Comparison of ENCODE assay signal across 13 mouse cellular contexts in the genomic region with DNA sequence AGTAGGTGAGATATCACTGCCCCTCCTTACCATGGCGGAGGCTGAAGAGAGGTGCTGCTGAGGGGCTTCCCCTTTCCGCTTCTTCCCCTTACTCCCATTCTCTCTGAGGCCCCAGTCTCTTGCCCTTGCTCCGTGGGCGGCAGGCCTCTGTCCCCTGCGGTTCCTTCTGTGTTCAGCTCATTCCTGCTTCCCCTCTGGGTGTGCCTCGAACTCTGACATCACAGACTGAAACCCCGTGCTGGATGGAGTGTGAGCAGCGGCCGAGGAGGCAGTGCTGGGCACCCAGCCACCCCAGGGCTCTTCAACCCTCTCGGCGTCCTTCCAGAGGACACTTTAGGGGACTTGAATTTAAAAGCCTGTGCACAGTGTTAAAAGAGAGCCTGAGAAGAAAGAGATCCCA.
DNase-seq lines count a peak whose midpoint lies in the region; ATAC-seq and TF ChIP-seq lines count a peak whose summit lies in the region.
"Had no signal": no experiment of that assay in that cellular context is flagged by ENCODE, and none has a peak within 500 bp of the region (broad histone marks: within the 10 kb centered on the region; RNA-seq: fewer than 3 reads in every experiment).

No protein-coding gene starts in this region.

- dilution Hi-C loops in CH12.LX (cut with MboI; ENCODE audit: extremely low pct_ligation_motif_present, extremely low pct_unique_long_range_greater_than_20kb, low sequenced_read_pairs) = no loop called here

- no peak for TF ChIP-seq RAD21 in CH12.LX (IDR thresholded peaks at IDR 0.05; ENCODE audit: low read depth, low read length)

- intact Hi-C loops in gastrocnemius, adult 2 months (cut with DNase I) = no loop called here

- peaks cover 10% of the 10 kb centered on the region for H3K9me3 ChIP-seq in CH12.LX (replicated peaks; ENCODE audit: low read length)
- H3K9me3 ChIP-seq: embryonic facial prominence, embryonic 15.5 days; limb, embryonic 10.5 days had no signal

- peak; percentile 11; the same call in 1 of the 2 replicates for TF ChIP-seq EP300 in CH12.LX (IDR thresholded peaks at IDR 0.05; ENCODE audit: low read length)

- H3K79me2 ChIP-seq in CH12.LX (replicated peaks; ENCODE audit: control insufficient read depth, extremely low read depth, insufficient read depth, poor library complexity, severe bottlenecking) = no peaks in the 10 kb centered on the region

- H3K9ac ChIP-seq in CH12.LX (ENCODE audit: insufficient read depth, low read depth) = no peak overlapping the region
- H3K9ac ChIP-seq: embryonic facial prominence, embryonic 15.5 days; forebrain, postnatal 0 days; liver, postnatal 0 days had no signal

- no peaks in the 10 kb centered on the region for H3K27me3 ChIP-seq in CH12.LX (replicated peaks)
- H3K27me3 ChIP-seq: embryonic facial prominence, embryonic 15.5 days had no signal

- in situ Hi-C loops in CH12.LX (cut with MboI; ENCODE audit: low pct_ligation_motif_present, low pct_unique_long_range_greater_than_20kb, low sequenced_read_pairs) = no loop called here

- peak; percentile 34 for DNase-seq in gastrocnemius, adult 2 months
- DNase-seq in gastrocnemius, adult 8-10 months (ENCODE audit: low spot score in 2 of 2) = no peak
- DNase-seq in CH12.LX (ENCODE audit: extremely low read depth) = peak; percentile 68
- DNase-seq in heart, postnatal 4 days = peak; percentile 55
- DNase-seq in embryo, embryonic 10 days (ENCODE audit: low spot score) = no peak
- no peak for DNase-seq in spleen, postnatal 36 days (ENCODE audit: low spot score in 2 of 2)
- DNase-seq in cerebellum, adult 11 months = no peak
- DNase-seq: cerebellum, postnatal 25 days; forebrain, postnatal 0 days; liver, postnatal 0 days had no signal

- H3K36me3 ChIP-seq in CH12.LX (replicated peaks in 1 of 2; ENCODE audit: control insufficient read depth in 1 of 2, insufficient read depth in 1 of 2, low read length in 1 of 2) = peaks cover 0 to 11% of the 10 kb centered on the region in 2 experiments

- peak; percentile 91 for ATAC-seq in megakaryocyte, adult 5-6 weeks (ENCODE audit: poor library complexity, severe bottlenecking)
- ATAC-seq: forebrain, postnatal 0 days; liver, postnatal 0 days had no signal

- no peak for TF ChIP-seq CTCF in gastrocnemius, adult 2 months (IDR thresholded peaks at IDR 0.05)
- TF ChIP-seq CTCF in CH12.LX (conservative IDR thresholded peaks at IDR 0.05 in 1 of 2, IDR thresholded peaks at IDR 0.05 in 1 of 2; ENCODE audit: low read depth in 2 of 2, low read length in 2 of 2) = no peak

- H3K4me3 ChIP-seq in gastrocnemius, adult 2 months = no peak overlapping the region
- H3K4me3 ChIP-seq in CH12.LX (replicated peaks in 1 of 3; ENCODE audit: low read depth in 2 of 3, low read length in 2 of 3, poor library complexity in 1 of 3) = no peak overlapping the region
- H3K4me3 ChIP-seq: embryonic facial prominence, embryonic 15.5 days; limb, embryonic 10.5 days had no signal

- H3K27ac ChIP-seq in gastrocnemius, adult 2 months = peak overlapping the region; percentile 56
- H3K27ac ChIP-seq in CH12.LX (ENCODE audit: insufficient read depth, low read depth) = no peak overlapping the region
- H3K27ac ChIP-seq: embryonic facial prominence, embryonic 15.5 days; limb, embryonic 10.5 days had no signal

- no peak overlapping the region for H3K4me2 ChIP-seq in CH12.LX (ENCODE audit: insufficient read depth, low read depth, poor library complexity, severe bottlenecking)
- H3K4me2 ChIP-seq: embryonic facial prominence, embryonic 15.5 days had no signal

- no peak for TF ChIP-seq POLR2A in CH12.LX (IDR thresholded peaks at IDR 0.05; ENCODE audit: low read depth, low read length)

- peaks cover 0 to 25% of the 10 kb centered on the region in 2 experiments; a peak in 2 of 4 replicates for H3K4me1 ChIP-seq in CH12.LX (ENCODE audit: control insufficient read depth in 1 of 2, insufficient read depth in 2 of 2)

TF ChIP-seq in CH12.LX, 34 proteins besides CTCF, POLR2A, EP300 and RAD21:
- peak; percentile 66 for TF ChIP-seq BHLHE40 (IDR thresholded peaks at IDR 0.05; ENCODE audit: low read depth, low read length)
- no peak for TF ChIP-seq TBP (conservative IDR thresholded peaks at IDR 0.05; ENCODE audit: low read depth, low read length)
- peak; percentile 14; the same call in 1 of the 2 replicates for TF ChIP-seq ETS1 (conservative IDR thresholded peaks at IDR 0.05; ENCODE audit: low read depth, low read length)

Comparison
In these comparisons a context has a peak if more than half of its experiments do, and no peak if none do; other contexts are left out.
1. DNase-seq: peak in gastrocnemius, adult 2 months (single experiment), CH12.LX (single experiment) and heart, postnatal 4 days (single experiment); none in gastrocnemius, adult 8-10 months (0 of 2), embryo, embryonic 10 days (single experiment), spleen, postnatal 36 days (0 of 2) and cerebellum, adult 11 months (single experiment).